Mouse (Mus musculus) left cerebral cortex, postnatal 14 days (tissue): ENCODE data around the gene Rbks. TPM values are rescaled to one million over a fixed set of nuclear protein-coding genes. Genes with fewer than 3 reads are reported as not detected.
"Not testable (repeated sequence)": the region's sequence is repeated elsewhere in the genome, so short reads cannot be mapped to it uniquely, and the experiment has no call there.

ENCODE experiments used
- DNase-seq, 2 experiments: peaks; one replicate each; pipeline ENCODE4 v3.0.0; 2021 to 2022; ENCODE audit warnings: low spot score in 2 of 2, mixed read lengths in 1 of 2
- intact Hi-C: fragments of 180-260 bp; cut with DNase I; formaldehyde crosslinking; loops from one replicate; pipeline ENCODE4 v1.15.1; 2025
- microRNA-seq, 2 experiments: library from miRNA; unstranded; fragments of <30 nt; microRNA quantifications; one replicate each; pipeline ENCODE4 v1.2.0; 2022
- total RNA-seq, 2 experiments: library from RNA; stranded (reverse); gene quantifications; 2 replicates each; pipeline ENCODE4 v1.2.3; 2021

Gene Rbks
- total RNA-seq, 2 experiments from 2014 or later, result 2.5 to 4.0 TPM

DNA sequence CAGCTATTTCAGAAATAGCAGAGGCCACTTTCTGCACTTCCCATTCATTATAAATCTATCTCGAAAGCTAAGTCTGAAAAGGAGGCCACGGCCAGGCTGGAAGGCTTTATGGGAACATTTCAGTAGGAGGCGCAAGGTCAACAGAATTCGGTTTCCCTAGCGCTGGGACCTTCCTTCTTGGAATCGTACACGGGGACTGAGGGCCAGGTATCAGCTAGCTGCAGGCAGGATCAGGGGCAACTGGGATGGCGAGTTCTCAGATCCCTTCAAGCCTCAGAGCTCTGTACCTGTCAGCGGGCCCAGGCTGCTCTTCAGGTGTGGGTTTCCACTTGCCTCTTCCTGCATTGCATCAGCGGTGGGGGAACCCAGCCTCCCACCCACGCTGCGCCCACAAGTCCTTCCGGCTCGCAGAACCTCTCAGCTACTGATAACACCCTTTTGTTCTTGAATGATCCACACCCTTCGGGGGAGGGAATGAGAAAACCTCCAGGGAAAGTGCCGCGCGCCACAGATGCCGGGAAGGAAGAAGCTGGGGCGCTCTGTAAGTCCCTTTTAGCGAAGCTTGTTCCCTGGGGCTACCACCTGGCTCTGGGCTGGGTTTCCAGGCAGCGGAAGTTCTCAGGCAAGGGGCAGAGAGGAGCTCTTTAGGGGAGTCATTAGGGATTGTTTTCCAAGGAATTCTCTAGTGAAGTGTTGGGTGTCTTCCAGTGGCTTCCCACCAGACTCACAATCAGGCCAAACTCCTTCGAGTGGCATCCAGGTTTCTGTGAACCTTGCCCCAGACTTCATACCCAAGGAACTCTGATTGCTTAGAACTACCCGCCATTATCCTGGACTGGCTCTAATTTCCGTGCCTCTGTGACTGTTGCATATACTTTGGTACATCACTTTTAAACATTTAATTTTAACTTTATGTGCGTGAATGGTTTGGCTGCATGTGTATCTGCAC is 100.7 kb downstream of the Rbks start, which contains the start of gene Mrpl33:
Gene Mrpl33, plus strand, starts transcription at position 455 of the 949 bp plus-strand sequence.
- DNase-seq, result peak in 1 of 2 experiments; percentile 27
- intact Hi-C loops, result loop anchor here (5.0 to 10.0 kb wide), 2 partner anchors 101 to 538 kb away; partner anchors contain the start of genes Babam2, Fosl2 and Rbks

DNA sequence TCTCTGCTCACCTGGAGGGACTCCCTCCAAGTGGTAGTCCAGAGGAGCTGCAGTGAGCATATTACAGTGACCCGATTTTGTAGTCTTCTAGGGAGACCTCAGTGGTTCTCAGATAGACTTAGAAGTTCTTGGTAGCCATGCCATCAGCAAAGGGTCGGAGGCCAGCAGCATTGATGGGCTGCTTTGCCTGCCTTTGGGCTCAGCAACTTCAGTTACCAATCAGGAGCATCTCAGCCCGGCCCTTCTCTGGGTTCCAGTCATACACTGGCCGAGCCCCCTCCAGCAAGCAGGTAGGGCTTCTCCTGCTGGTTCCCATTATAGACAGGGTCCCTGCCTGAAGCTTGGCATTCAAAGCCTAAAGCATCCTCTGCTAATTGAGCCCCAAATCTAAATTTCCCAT is 101.6 kb downstream of the Rbks start:
- intact Hi-C loops, result loop anchor here (5.0 to 10.0 kb wide), 2 partner anchors 101 to 539 kb away; partner anchors contain the start of genes Babam2, Fosl2 and Rbks
- no peak for DNase-seq

DNA sequence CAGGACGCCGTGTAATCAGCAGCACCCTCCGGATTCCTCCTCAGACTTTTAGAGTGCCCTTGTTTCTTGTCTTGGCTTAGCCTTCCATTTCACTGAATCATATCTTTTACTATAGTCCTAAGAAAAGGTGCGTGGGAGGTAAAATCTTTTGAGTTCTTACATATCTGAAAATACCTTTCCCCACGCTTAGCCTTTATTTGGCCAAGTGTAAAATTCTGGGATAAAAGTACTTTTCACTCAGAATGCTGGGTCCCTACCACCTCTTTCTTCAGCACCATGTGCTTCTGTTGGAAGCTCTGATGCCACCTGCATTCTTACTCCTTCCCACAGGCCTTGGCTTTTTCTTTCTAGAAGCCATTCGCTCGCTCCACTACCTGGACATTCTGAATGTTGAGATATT is 106.3 kb downstream of the Rbks start:
- intact Hi-C loops, result loop anchor here (10.0 kb wide), 1 partner anchor 544 kb away; the partner anchor contains the start of gene Fosl2
- DNase-seq, result peak in 1 of 2 experiments; percentile 66

DNA sequence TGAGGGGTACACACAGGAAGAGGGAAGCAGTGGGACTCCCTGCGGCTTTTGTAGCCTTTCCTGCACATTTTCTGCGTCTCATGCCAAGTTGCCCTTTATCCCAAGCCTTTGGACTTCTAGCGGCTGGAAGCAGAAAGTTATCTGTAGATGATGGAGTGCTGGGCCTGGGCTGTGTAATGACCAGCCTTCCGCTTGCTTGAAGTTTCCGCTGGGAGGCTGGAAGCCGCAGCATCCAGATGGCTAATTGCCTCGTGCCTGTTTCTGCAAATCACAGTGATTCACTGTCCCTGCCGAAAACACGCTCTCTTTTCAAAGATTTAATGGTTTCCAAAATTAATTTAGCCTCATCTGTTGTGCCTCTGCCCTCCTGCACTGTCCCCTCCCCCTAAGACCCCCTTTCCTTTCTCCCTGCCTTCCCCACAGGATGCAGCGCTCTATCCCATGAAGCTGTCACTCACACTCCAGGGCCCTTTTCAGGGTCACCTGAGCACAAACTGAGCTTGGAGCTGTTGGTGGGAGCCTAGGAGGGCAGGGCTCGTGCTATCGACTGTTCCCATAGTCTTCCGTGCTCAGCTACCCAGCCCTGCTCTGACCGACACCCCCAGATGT is 107.6 kb downstream of the Rbks start:
- intact Hi-C loops, result loop anchor here (10.0 kb wide), 1 partner anchor 545 kb away; the partner anchor contains the start of gene Fosl2
- DNase-seq, result peak; percentile 31 to 59

DNA sequence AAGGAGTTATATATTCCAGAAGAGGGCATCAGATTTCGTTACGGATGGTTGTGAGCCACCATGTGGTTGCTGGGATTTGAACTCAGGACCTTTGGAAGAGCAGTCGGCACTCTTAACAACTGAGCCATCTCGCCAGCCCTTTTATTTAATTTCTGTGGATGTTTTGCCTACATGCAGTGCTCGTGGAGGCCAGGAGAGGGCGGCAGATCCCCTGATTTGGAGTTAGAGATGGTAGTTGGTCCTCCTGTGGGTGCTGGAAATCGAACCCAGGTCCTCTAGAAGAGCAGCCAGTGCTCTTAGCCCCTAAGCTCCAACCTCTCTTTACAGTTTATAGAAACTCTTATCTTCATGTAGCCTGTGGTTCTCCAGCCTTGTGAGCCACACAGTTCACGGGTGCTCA is 108.8 kb downstream of the Rbks start:
- DNase-seq, intact Hi-C loops: not testable (repeated sequence)

DNA sequence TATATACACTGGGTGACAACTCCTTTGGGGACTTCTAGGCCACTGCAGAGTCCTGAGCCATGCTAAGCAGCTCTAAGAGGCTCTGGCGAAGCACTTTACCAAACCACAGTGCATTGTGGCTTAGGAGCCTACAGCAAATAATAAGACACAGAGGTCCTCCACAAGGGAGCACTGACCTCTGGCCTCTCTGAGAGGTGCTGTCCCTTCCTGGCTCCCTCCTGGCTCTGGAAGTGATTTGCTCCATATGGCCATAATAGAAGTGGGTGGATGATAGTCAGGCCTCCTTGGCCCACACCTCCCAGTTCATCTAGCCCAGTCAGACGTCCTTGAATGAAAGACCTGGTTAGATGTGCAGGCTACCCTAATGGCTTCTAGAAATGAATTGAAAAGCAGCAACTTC is 109.4 kb downstream of the Rbks start:
- intact Hi-C loops, result no loop called here
- no peak for DNase-seq

DNA sequence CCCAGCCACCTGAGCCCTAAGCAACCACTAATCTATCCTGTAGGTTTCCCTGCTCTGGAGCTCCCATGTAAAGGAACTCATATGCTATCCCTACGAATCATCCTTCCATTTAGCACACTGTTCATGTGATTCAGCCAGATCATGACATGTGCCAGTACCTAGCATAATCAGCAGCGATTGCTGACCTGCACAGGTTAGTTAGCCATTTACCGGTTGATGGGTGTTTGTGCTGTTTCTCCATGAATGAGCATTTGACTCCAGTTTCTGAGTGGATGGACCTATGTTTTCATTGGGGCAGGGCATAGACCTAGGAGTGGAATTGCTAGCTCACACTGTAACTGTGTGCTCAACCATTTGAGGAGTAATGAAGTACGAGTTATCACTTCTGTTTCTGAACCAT is 111.9 kb downstream of the Rbks start:
- DNase-seq, result no peak
- intact Hi-C loops, result no loop called here

DNA sequence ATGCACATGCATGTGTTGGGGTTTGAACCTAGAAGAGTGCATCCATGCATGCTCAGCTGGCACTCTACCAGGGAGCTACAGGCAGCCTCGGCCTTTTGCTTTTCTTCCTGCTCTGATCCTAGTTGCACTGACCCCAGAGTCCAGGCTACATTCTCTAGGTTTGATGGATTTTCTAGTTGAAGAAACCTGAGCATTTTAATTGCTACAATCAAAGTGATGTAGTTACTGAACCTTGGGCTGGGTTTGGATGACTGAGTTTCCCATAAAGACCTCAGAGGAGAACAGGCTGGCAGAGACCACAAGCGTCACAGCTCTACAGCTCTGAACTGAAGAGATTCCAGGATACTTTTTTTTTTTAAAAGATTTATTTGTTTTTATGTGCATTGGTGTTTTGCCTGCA is 114.2 kb downstream of the Rbks start:
- no peak for DNase-seq
- intact Hi-C loops, result no loop called here

DNA sequence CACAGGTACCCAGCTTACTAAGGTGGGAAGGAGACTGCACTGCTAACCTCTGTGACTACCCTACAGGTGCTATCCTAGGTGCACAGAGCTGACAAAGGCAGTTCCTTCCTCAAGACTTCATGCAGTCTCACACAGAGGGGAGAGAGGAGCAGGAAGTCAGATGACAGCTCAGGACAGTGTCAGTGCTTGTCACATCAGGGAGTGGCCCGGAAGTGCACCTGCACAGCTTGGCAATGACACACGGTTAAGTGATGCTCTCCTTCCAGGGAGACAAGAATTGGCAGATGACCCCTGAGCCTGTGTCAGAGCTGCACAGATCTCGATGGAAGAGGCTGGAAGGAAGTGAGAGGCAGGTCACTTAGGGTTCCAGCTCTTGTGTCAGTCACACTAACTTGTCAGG is 115.5 kb downstream of the Rbks start:
- intact Hi-C loops, result no loop called here
- DNase-seq, result no peak

DNA sequence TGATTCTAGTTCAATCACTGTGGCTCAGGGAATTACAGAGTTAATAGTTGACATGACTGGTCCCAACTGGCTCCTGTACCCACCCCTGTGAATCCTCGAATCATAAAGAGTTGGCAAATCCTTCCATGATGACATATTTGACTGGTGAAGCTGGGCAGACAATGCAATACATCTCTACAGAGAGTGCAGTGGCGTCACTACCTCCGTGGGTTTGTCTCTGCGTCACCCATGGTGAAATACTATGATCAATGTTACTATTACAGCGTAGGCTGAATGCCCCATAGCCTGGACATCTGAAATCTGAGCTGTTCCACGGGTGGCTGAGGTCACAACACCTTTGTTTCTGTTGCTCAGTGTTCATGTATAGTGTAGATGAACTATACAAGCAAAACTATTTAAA is 116.2 kb downstream of the Rbks start:
- DNase-seq, result no peak
- intact Hi-C loops, result no loop called here

DNA sequence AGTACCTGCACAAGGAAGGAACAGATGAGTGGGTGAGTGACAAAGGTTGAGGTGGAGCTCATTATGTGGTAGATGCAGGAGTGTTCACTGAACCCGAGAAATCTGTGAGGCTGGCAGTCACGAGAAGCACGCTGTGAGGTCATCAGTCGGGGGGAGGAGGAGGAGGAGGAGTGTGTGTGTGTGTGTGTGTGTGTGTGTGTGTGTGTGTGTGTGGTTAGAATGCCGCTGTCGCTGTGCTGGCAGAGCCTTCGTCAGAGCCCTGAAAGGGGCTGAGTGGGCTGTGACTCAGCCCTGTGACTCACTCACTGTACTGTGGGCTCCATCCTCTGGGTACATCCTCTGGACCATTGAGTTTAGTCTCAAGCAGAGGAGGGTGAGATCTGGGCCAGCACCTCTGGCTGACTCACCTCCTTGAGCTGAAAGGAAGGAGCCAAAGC is 120.9 kb downstream of the Rbks start:
- intact Hi-C loops, result no loop called here
- DNase-seq, result peak; percentile 59 to 61

Small RNA genes within 50 kb of the gene (microRNA-seq; reads per million reads assigned to microRNA genes)
- gene Mir3473e, result 0 reads per million in 2 experiments

Other genes with a start within 250 kb of the Rbks start
- gene Zfp512, start 245.2 kb downstream of the Rbks start, total RNA-seq, result 10 to 100 TPM; 46.1 to 49.1 TPM
- not detected for gene 4930548H24Rik, start 211.9 kb downstream of the Rbks start, total RNA-seq
- 10 to 100 TPM; 31.9 to 32.6 TPM for gene Gpn1, start 202.9 kb downstream of the Rbks start, total RNA-seq
- gene Slc4a1ap, start 170.6 kb downstream of the Rbks start, total RNA-seq, result 10 to 100 TPM; 47.1 to 50.7 TPM
- 10 to 100 TPM; 16.9 to 17.1 TPM for gene Supt7l, start 169.8 kb downstream of the Rbks start, total RNA-seq
- gene Mrpl33, start 100.7 kb downstream of the Rbks start, total RNA-seq, result 100 to 1,000 TPM; 113 to 114 TPM
- gene Babam2, start 57 bp upstream of the Rbks start, total RNA-seq, result 10 to 100 TPM; 41.3 to 44.5 TPM